Mouse (Mus musculus): ENCODE measurements around the gene Dlg4.

DNA sequence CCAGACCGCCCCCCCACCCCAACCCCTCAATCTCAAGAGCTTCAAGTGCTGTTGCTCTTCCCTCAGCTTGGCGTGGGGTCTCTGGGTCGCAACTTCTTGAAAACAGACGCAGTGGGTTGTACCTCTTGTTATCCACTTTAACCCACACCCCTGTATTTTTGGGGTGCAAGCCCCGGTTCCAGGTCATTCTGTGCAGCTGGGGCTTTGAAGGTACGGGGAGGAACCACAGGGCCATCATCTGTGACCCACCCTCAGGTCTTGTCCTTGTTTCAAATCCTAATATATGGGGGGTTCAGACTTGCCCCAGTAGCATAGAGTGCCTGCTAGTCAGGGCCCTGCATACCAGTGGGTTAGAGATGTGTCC, 7.4 kb downstream of the Dlg4 start:
- TF ChIP-seq CTCF (IDR thresholded peaks at IDR 0.05; ENCODE audit: low read depth, low read length) (no peak), POLR2AphosphoS5 (IDR thresholded peaks at IDR 0.05; ENCODE audit: insufficient replicate concordance, low read depth, low read length) (no peak), GATA2 (IDR thresholded peaks at IDR 0.05; ENCODE audit: borderline replicate concordance, low read depth, low read length) (no peak)

Data from G1E (cell line).